Mouse (Mus musculus): Measurements from ENCODE around the gene Hs3st3b1.

Gene Hs3st3b1

DNA sequence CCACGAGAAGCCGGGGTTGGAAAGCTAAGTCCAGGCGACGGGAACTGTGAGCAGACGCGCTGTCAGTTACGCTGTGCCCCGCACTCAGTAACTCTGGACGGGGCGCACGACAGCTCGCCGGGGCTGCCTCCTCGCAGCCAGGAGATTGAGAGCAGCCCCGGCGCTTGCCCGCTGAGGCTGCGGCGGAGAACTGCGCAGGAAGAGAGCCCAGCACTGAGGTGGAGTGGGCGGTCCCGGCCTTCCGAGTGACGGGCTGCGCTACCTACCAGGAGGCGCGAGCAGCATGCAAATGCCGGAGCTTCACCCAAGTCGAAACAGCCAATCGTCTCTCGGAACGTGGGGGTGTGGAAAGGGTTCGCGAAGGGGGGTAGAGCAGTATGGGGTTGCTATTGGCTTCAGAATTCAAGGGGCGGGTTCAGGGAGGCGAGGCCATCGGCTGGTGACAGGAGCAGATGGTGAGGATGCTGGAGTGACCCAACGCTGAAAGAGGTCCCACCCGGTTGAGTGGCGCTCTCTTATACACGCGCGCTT, at the start of gene Hs3st3b1:
Gene Hs3st3b1, minus strand, starts transcription at position 200 of the 531 bp plus-strand sequence.
- peak; percentile 63 to 79 for DNase-seq (ENCODE audit: low read depth in 1 of 2, low spot score in 2 of 2)

- no peak for DNase-seq (ENCODE audit: low read depth in 1 of 2, low spot score in 2 of 2)
These were observed 49.4 kb upstream of the Hs3st3b1 start for GRCm38 (mm10) chr11:63971462-63971861.

DNA sequence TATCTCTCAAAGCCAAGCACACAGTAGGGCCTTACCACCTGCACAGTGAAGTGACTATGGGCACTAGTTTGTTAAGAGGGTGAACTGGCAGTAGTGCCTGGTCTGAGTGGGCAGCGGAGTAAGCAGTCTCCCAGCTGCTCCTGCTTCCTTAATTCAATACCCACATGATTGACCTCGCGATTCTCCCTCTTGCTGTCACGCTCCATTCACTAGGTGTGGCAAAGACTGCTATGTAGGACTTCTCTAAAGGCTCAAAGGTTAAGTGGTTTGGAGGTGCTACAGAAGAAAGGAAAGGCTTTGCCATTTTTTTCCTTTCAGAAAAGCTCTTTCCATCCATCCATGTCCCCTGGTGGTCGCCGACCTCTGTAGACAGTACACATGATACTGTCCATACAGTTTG, 48.7 kb upstream of the Hs3st3b1 start:
- DNase-seq (ENCODE audit: low read depth in 1 of 2, low spot score in 2 of 2) = no peak

- DNase-seq (ENCODE audit: low read depth in 1 of 2, low spot score in 2 of 2) = no peak
These were observed 47.3 kb upstream of the Hs3st3b1 start for GRCm38 (mm10) chr11:63969205-63969910.

DNA sequence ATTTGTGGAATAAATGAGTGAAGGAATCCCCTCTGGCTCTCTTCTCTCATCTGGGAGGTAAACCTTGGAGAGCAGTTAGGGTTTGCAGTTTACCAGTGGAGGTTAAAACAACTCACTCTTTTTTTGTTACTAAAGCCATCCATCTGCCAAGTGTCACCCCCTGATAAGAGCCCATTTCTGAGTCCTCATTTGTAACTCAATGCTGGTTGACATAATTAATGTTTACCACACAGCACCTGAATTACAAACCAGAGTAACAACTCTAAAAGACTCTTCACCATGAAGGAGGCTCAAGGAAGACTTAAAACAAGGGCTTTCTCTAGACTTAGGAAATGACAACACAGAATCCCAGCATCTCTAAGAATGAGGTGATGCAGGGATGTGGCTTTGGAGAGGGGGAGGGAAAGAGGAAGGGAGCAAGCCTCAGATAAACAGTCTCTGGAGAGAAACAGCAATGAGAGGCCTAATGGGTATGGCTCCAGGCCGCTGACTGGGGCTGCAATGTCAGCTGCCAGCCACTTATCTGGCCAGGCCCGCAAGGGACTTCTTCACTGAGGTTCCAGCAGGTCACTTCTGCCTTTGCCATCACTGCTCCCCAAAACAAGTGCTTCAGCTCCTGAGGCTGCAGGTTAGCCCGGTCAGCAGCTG, 46.4 kb upstream of the Hs3st3b1 start:
- no peak for DNase-seq (ENCODE audit: low read depth in 1 of 2, low spot score in 2 of 2)

DNA sequence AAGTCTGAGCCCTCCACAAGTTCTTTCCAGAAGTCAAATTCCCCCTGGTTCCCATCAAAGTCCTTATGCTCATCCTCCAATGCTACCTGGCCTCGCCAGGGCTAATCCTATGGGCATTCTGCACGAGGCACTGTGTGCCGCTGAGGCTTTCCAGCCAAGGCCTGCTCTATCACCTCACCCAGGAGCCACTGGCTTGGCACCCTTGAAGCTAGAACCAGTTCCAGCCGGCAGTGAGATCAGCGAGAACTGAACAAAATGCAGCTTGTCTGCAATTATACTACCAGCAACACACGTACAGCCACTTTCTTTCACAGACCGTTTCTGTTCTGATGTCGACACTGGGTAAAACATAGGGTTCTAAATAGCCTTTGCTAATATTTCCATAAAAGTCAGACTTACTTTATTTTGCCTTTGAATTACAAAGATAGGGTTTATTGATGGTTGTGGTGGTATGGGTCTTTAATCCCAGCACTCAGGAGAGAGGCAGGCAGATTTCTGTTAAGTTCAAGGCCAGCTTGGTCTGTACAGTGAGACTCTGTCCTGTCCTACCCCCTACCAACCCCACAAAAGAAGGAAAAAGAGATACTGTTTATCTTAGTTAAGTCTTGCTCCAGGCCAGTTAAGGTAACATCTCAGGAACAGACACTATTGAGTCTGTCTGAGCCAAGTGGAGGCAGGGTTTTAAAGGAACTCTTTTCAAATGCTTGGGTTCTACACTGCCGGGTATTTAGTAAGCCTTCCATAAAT, 45.7 kb upstream of the Hs3st3b1 start:
- DNase-seq (ENCODE audit: low read depth in 1 of 2, low spot score in 2 of 2) = no peak

- DNase-seq (ENCODE audit: low read depth in 1 of 2, low spot score in 2 of 2) = peak in 1 of 2 experiments; percentile 30
These were observed 43.3 kb upstream of the Hs3st3b1 start for GRCm38 (mm10) chr11:63965437-63965836.

DNA sequence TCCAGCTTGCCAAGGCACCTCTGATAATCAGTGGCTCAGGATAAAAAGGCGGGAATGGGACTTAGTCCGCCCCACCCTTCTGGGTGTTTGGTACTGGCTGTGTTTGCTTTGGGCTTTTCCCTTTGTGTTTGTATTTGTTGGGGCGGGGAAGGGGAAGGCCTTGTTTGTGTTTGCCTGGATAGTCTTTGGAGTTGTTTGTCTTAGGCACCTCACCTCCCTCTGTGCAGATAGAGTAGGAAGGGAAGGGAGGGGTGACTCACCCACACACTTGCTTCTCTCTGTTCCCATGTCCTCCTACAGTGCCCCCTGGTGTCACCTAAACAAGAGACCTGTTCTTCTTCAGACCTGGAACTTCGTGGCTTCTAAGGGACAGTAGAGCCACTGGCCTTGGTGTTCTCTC, 35.1 kb upstream of the Hs3st3b1 start:
- DNase-seq (ENCODE audit: low read depth in 1 of 2, low spot score in 2 of 2) = no peak

- no peak for DNase-seq (ENCODE audit: low read depth in 1 of 2, low spot score in 2 of 2)
These were observed 34.7 kb upstream of the Hs3st3b1 start for GRCm38 (mm10) chr11:63956748-63957147.

GRCm38 (mm10) chr11:63953887-63954286, 31.8 kb upstream of the Hs3st3b1 start:
- no peak for DNase-seq (ENCODE audit: low read depth in 1 of 2, low spot score in 2 of 2)

GRCm38 (mm10) chr11:63952743-63953191, 30.7 kb upstream of the Hs3st3b1 start:
- DNase-seq (ENCODE audit: low read depth in 1 of 2, low spot score in 2 of 2) = no peak

DNA sequence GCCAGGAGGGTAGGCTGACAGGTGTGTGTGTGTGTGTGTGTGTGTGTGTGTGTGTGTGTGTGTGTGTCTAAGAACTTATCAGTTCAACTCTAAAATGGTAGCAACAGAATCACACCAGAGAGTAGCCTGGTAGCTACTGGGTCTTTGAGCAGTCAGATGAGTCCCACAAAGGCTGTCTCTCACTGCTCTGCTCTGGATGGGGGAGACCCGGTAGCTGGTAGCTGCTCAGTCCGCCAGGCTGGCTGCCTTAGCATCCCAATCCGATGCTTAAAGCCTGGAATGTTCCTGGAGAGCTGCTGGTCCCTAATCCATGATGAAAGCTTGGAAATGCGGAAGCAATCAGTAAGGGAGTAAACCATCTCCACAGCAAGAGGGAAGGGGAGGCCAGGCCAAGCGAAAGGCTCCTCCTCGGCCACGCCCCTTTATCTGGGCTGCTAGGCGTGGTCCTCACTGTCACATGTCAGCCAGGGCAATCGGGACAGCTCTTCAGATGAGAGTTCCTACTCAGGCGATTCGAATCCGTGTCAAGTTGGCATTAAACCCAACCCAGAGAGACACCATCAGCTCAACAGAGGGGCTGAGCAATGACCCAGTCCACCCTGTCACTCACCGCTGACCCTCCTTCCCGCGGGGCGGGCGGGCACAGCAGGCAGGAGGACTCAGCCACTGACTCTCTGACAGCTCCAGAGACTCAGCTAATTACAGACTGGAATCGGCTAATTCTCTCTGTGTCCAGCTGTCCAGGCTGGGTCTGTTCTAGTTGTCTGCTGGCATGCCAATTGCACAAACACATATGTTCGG, 29.9 kb upstream of the Hs3st3b1 start:
- DNase-seq (ENCODE audit: low read depth in 1 of 2, low spot score in 2 of 2) = peak; percentile 49 to 60

DNA sequence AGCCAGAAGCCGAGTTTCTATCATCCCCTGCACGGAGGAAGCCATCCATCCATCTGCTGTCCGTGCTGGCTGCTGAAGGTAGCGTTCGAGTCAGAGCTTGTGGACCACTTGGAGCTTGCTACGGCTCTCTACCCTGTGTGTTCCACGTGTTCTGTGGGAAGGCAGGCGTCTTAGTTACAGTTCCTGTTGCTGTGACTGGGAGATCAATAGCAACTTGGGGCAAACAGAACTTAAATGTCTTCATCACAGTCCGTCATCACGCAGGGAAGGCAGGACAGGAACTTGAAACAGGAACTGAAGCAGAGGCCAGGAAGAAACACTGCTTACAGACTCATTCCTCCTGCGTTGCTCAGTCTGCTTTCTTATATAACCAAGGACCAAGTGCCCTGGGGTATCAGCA, 26.3 kb upstream of the Hs3st3b1 start:
- peak; percentile 42 to 48 for DNase-seq (ENCODE audit: low read depth in 1 of 2, low spot score in 2 of 2)

DNA sequence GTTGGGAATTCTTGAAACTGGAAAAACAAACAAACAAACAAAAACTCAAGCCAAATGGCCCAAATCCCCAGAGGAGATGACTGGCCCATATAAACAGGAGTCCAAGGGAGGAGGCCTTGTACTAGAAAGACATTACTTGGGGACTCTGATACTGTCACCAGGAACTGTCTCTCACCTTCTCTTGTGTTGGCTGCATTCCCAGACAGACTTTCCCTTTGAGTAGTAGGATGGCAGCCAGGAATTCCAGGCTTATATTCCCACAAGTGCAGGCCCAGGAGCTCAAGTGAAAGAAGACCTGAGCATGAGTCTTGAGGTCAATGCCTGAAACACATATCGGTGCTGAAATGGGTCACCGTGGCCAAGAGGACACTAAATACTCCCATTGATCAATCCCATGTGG, 24.9 kb upstream of the Hs3st3b1 start:
- DNase-seq (ENCODE audit: low read depth in 1 of 2, low spot score in 2 of 2) = no peak

DNA sequence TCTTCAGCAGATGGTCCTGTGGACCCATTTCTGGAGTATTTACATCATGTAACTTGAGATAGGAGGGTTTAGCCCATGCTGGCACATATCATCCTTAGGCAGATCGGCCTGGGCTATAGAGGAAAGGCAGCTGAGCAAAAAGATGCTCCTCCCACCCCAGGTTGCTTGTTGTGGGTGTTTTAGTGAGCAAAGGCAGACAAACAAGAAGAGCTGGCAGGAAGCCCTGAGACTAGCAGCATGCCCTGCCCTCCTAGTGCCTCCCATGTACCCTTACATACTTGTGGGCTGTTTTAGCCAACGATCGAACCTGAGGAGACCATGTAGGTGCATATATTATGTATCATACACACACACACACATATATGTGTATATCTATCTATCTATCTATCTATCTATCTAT, 21.9 kb upstream of the Hs3st3b1 start:
- no peak for DNase-seq (ENCODE audit: low read depth in 1 of 2, low spot score in 2 of 2)

DNA sequence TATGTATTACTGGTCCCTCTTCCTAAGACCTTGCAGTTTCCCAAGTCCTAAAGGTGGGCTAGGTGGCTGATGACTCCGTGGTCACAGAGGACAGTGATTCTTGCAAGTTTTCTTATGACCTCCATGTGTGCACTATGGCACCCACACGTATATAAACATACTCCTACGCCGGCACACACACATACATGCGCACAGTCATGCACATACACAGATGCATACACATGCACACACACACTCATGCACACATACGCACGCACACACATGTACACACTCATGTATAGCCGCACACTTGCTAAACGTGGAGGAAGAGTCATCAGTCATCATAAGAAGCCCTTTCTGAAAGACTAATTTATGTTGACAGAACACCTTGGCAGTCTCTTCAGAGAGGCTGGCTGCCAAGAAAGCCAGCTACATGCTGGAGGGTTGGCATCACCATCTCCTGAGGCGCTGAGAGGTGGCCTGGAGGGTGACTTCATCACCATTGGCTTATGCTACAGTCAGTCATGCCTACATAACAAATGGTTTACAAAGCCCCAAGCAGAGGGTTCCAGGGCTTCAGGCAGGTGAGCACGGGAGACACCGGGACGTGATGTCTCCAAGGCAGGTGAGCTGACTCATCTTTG, 21.3 kb upstream of the Hs3st3b1 start:
- DNase-seq (ENCODE audit: low read depth in 1 of 2, low spot score in 2 of 2) = no peak

- DNase-seq (ENCODE audit: low read depth in 1 of 2, low spot score in 2 of 2) = no peak
These were observed 20.1 kb upstream of the Hs3st3b1 start for GRCm38 (mm10) chr11:63942177-63942576.

DNA sequence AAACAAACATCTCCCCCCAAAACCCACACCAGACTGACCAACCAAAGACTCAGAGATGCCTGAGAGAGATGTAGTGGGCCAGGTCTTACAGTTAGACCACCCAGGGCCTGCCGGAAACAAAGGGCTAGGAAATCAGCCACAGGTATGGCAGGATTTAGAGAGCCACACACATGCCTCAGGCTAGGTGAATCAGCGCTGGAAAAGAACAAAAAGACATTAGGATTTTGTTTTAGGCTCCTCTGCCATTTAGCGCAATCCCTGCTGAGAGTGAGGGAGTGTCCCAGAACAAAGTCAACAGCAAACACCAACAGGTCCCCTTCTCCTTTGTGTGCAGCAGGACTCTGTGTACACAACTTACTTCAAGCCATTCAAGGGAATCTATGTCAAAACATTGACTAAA, 14.6 kb upstream of the Hs3st3b1 start:
- no peak for DNase-seq (ENCODE audit: low read depth in 1 of 2, low spot score in 2 of 2)

GRCm38 (mm10) chr11:63926901-63927300, 4.8 kb upstream of the Hs3st3b1 start:
- no peak for DNase-seq (ENCODE audit: low read depth in 1 of 2, low spot score in 2 of 2)

DNA sequence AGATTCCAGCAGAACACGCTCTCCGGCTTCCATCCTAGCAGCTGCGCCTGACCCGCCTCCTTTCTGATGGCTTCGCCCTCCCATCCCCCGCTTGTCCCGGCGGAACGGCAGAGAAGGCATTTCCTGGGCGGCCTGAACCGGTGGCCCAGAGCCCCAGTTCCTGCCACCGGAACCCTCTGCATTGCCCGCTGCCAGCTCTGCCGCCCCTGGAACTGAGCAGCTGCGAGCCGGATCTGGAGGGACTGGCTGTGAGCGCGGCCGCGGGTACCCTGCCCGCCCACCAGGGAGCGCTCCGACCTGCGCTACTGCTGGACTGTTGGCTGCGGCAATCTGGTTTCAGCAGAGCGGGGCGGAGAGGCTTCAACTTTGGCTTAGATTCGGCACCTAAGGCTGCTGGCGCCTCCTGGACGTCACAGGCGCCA, 3.1 kb upstream of the Hs3st3b1 start:
- peak; percentile 48 to 57 for DNase-seq (ENCODE audit: low read depth in 1 of 2, low spot score in 2 of 2)
